Mouse (Mus musculus) liver, postnatal 0 days (tissue): Measurements from ENCODE around the gene Tmcc3. TPM values are rescaled to one million over a fixed set of nuclear protein-coding genes. Genes with fewer than 3 reads are reported as not detected.

Experiments
- ATAC-seq: fragments of 200-750 bp; cut with Nextera tagmentation; 2 replicates; pipeline ENCODE4 v1.8.0; 2017; ENCODE audit warnings: mild to moderate bottlenecking, moderate library complexity
- DNase-seq: peaks from one replicate; pipeline ENCODE4 v3.0.0-alpha.2; 2016
- H3K27ac ChIP-seq: fragments of 300-500 bp; sonication (generic); 2 replicates; pipeline ENCODE4 v1.5.1; 2014; ENCODE audit warnings: antibody characterized with exemption, moderate library complexity, mild to moderate bottlenecking, low read depth
- H3K27me3 ChIP-seq: fragments of 300-500 bp; sonication (generic); 2 replicates; pipeline ENCODE4 v1.6.1; 2014; ENCODE audit warnings: low read length, control low read depth, mixed read lengths; ENCODE audit not compliant: insufficient read depth
- H3K36me3 ChIP-seq: fragments of 300-500 bp; sonication (generic); replicated peaks from 2 replicates; pipeline ENCODE4 v1.6.1; 2014; ENCODE audit warnings: mild to moderate bottlenecking, control low read depth, low read length, moderate library complexity, mixed read lengths; ENCODE audit not compliant: insufficient read depth
- H3K4me1 ChIP-seq: fragments of 300-500 bp; sonication (generic); 2 replicates; pipeline ENCODE4 v1.6.1; 2014; ENCODE audit warnings: antibody characterized with exemption, mild to moderate bottlenecking, control low read depth; ENCODE audit not compliant: insufficient read depth
- H3K4me2 ChIP-seq: fragments of 300-500 bp; sonication (generic); 2 replicates; pipeline ENCODE4 v1.6.1; 2014; ENCODE audit warnings: low read depth, mild to moderate bottlenecking, low read length, moderate library complexity, mixed read lengths
- H3K4me3 ChIP-seq: fragments of 300-500 bp; sonication (generic); 2 replicates; pipeline ENCODE4 v1.5.1; 2014; ENCODE audit warnings: low read depth, low read length
- H3K9ac ChIP-seq: fragments of 300-500 bp; sonication (generic); replicated peaks from 2 replicates; pipeline ENCODE4 v1.6.1; 2014; ENCODE audit warnings: mild to moderate bottlenecking, moderate library complexity
- H3K9me3 ChIP-seq: fragments of 300-500 bp; sonication (generic); 2 replicates; pipeline ENCODE4 v1.6.1; 2016; ENCODE audit warnings: mild to moderate bottlenecking, control low read depth, low read length, mixed read lengths
- CTCF ChIP-seq: sonication (generic); IDR thresholded peaks from 2 replicates; pipeline ENCODE4 v1.5.1; 2016; ENCODE audit warnings: antibody characterized with exemption, low read depth
- EP300 ChIP-seq: IDR thresholded peaks from 2 replicates; pipeline ENCODE4 v1.6.1; 2016; ENCODE audit warnings: antibody characterized with exemption, low read depth, mild to moderate bottlenecking
- WGBS: fragments of 180-500 bp; shearing (Covaris S2); extraction: QIAGEN DNeasy Blood & Tissue Kit; methylation state at CpG from one replicate; pipeline ENCODE4 v1.1.7; 2014; ENCODE audit not compliant: insufficient replicate concordance; 5-methylcytosine and 5-hydroxymethylcytosine counted together
- polyA plus RNA-seq: library from polyadenylated mRNA; unstranded; fragments of >200 nt; fragmentation: Nextera tagmentation; extraction: Ambion mirVana; gene quantifications from 2 replicates; pipeline ENCODE4 v1.2.1, GENCODE M21; 2015

Gene Tmcc3
- polyA plus RNA-seq, 1 experiment from 2014 or later, result 6.6 TPM

GRCm38 (mm10) chr10:94625606-94626005 is 313.9 kb downstream of the Tmcc3 start:
- H3K36me3 ChIP-seq, result no peaks in the 10 kb centered on the region
- H3K4me1 ChIP-seq, result no peaks in the 10 kb centered on the region
- WGBS, result 73% methylated on average over 8 of the region's 8 CpGs
- H3K9ac ChIP-seq, result no peak overlapping the region
- H3K4me3 ChIP-seq, result no peak overlapping the region
- no peak overlapping the region for H3K27ac ChIP-seq
- peaks cover 8% of the 10 kb centered on the region; the same call in 1 of the 2 replicates for H3K27me3 ChIP-seq
- no peak overlapping the region for H3K4me2 ChIP-seq
- DNase-seq, result peak; percentile 8
- no peak for TF ChIP-seq EP300
- TF ChIP-seq CTCF, result no peak
- H3K9me3 ChIP-seq, result no peaks in the 10 kb centered on the region
- no peak for ATAC-seq

- TF ChIP-seq CTCF, result no peak
- TF ChIP-seq EP300, result no peak
- DNase-seq (no peak), ATAC-seq (no peak)
- Histone ChIP-seq H3K4me3 (no peak overlapping the region), H3K9ac (no peak overlapping the region), H3K36me3 (no peaks in the 10 kb centered on the region), H3K9me3 (no peaks in the 10 kb centered on the region), H3K27ac (no peak overlapping the region), H3K27me3 (no peaks in the 10 kb centered on the region), H3K4me2 (no peak overlapping the region), H3K4me1 (no peaks in the 10 kb centered on the region)
- WGBS, result 64% methylated on average over 4 of the region's 4 CpGs
Measured at GRCm38 (mm10) chr10:94630771-94631280, 319.1 kb downstream of the Tmcc3 start.

- no peaks in the 10 kb centered on the region for H3K27me3 ChIP-seq
- H3K9me3 ChIP-seq, result no peaks in the 10 kb centered on the region
- no peaks in the 10 kb centered on the region for H3K4me1 ChIP-seq
- no peak overlapping the region for H3K4me2 ChIP-seq
- no peak overlapping the region for H3K4me3 ChIP-seq
- TF ChIP-seq CTCF (no peak), EP300 (no peak)
- H3K27ac ChIP-seq, result no peak overlapping the region
- no peak overlapping the region for H3K9ac ChIP-seq
- DNase-seq (no peak), ATAC-seq (no peak)
- no peaks in the 10 kb centered on the region for H3K36me3 ChIP-seq
- WGBS, result 80% methylated on average over 11 of the region's 11 CpGs
Measured at GRCm38 (mm10) chr10:94631541-94632113, 319.9 kb downstream of the Tmcc3 start.

GRCm38 (mm10) chr10:94632245-94632644 is 320.5 kb downstream of the Tmcc3 start:
- no peak overlapping the region for H3K4me3 ChIP-seq
- H3K9ac ChIP-seq, result no peak overlapping the region
- ATAC-seq (no peak), DNase-seq (no peak)
- H3K4me2 ChIP-seq, result no peak overlapping the region
- H3K4me1 ChIP-seq, result no peaks in the 10 kb centered on the region
- no peaks in the 10 kb centered on the region for H3K36me3 ChIP-seq
- no peaks in the 10 kb centered on the region for H3K27me3 ChIP-seq
- WGBS, result 72% methylated on average over 5 of the region's 5 CpGs
- no peak overlapping the region for H3K27ac ChIP-seq
- TF ChIP-seq EP300, result no peak
- TF ChIP-seq CTCF, result no peak
- H3K9me3 ChIP-seq, result no peaks in the 10 kb centered on the region

- Histone ChIP-seq H3K27ac (no peak overlapping the region), H3K4me2 (no peak overlapping the region), H3K4me3 (no peak overlapping the region), H3K36me3 (no peaks in the 10 kb centered on the region), H3K9me3 (no peaks in the 10 kb centered on the region), H3K9ac (no peak overlapping the region), H3K27me3 (no peaks in the 10 kb centered on the region), H3K4me1 (no peaks in the 10 kb centered on the region)
- TF ChIP-seq CTCF, result no peak
- TF ChIP-seq EP300, result no peak
- ATAC-seq (no peak), DNase-seq (no peak)
- 69% methylated on average over 5 of the region's 5 CpGs for WGBS
Measured at GRCm38 (mm10) chr10:94638599-94638998, 326.9 kb downstream of the Tmcc3 start.

- no peak for ATAC-seq
- TF ChIP-seq EP300 (no peak), CTCF (no peak)
- Histone ChIP-seq H3K27ac (no peak overlapping the region), H3K4me1 (no peaks in the 10 kb centered on the region), H3K9me3 (no peaks in the 10 kb centered on the region), H3K9ac (no peak overlapping the region), H3K4me3 (no peak overlapping the region), H3K36me3 (no peaks in the 10 kb centered on the region), H3K4me2 (no peak overlapping the region), H3K27me3 (no peaks in the 10 kb centered on the region)
- no peak for DNase-seq
- 42% methylated on average over 5 of the region's 5 CpGs for WGBS
Measured at GRCm38 (mm10) chr10:94639281-94639680, 327.5 kb downstream of the Tmcc3 start.
